Mouse (Mus musculus) hindbrain, embryonic 15.5 days (tissue): Measurements from ENCODE around the gene Meis2. TPM values are rescaled to one million over a fixed set of nuclear protein-coding genes. Genes with fewer than 3 reads are reported as not detected.

Experiments used
- ATAC-seq: fragments of 200-750 bp; cut with Nextera tagmentation; 2 replicates; pipeline ENCODE4 v1.8.0; 2017; ENCODE audit warnings: low read depth, moderate number of reproducible peaks, moderate TSS enrichment; ENCODE audit not compliant: low FRiP score
- H3K27ac ChIP-seq: fragments of 300-500 bp; sonication (generic); replicated peaks from 2 replicates; pipeline ENCODE4 v1.5.1; 2015; ENCODE audit warnings: mild to moderate bottlenecking, inconsistent platforms
- H3K27me3 ChIP-seq: fragments of 300-500 bp; sonication (generic); 2 replicates; pipeline ENCODE4 v1.6.1; 2015; ENCODE audit warnings: control low read depth, inconsistent platforms
- H3K36me3 ChIP-seq: fragments of 300-500 bp; sonication (generic); 2 replicates; pipeline ENCODE4 v1.6.1; 2015; ENCODE audit warnings: control low read depth, inconsistent platforms
- H3K4me1 ChIP-seq: fragments of 300-500 bp; sonication (generic); replicated peaks from 2 replicates; pipeline ENCODE4 v1.6.1; 2015; ENCODE audit warnings: control low read depth, inconsistent platforms
- H3K4me2 ChIP-seq: fragments of 300-500 bp; sonication (generic); 2 replicates; pipeline ENCODE4 v1.6.1; 2015; ENCODE audit warnings: moderate library complexity, mild to moderate bottlenecking, inconsistent platforms
- H3K4me3 ChIP-seq: fragments of 300-500 bp; sonication (generic); 2 replicates; pipeline ENCODE4 v1.5.1; 2015; ENCODE audit warnings: mild to moderate bottlenecking, inconsistent platforms
- H3K9ac ChIP-seq: fragments of 300-500 bp; sonication (generic); 2 replicates; pipeline ENCODE4 v1.6.1; 2015; ENCODE audit warnings: inconsistent platforms
- H3K9me3 ChIP-seq: fragments of 300-500 bp; sonication (generic); 2 replicates; pipeline ENCODE4 v1.6.1; 2016; ENCODE audit warnings: control low read depth, inconsistent platforms
- WGBS: fragments of 180-500 bp; shearing (Covaris S2); methylation state at CpG from one replicate; pipeline ENCODE4 v1.1.7; 2015; 5-methylcytosine and 5-hydroxymethylcytosine counted together
- polyA plus RNA-seq: library from polyadenylated mRNA; unstranded; fragments of >200 nt; fragmentation: Nextera tagmentation; extraction: Ambion mirVana; gene quantifications from 2 replicates; pipeline ENCODE4 v1.2.1, GENCODE M21; 2015

Meis2 gene
- polyA plus RNA-seq, 1 experiment from 2014 or later, result 139 TPM

DNA sequence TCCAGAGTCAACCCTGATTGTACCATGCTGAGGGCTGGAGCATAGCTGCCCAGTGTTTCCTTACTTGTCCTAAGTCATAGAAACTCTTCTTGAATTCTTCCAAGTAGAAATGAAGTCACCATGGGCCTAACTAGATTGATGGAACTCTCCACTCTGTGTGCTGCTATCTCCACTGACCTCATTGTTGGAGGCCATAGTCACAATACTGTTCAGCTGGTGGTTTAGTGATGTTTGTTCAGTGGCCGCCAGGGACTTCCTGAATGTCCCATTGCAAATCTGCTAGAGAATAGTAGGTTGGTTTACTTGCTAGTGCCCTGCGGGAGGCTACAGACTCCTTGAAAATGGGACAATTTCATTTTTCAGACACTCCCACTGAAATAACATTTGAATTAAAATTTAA, 108.9 kb downstream of the Meis2 start:
- Histone ChIP-seq H3K27ac (no peak overlapping the region), H3K9ac (no peak overlapping the region), H3K36me3 (no peaks in the 10 kb centered on the region), H3K4me1 (0 out of 2 replicates have a peak, but pooled peaks cover 4% of the 10 kb centered on the region), H3K4me3 (no peak overlapping the region), H3K4me2 (no peak overlapping the region), H3K9me3 (no peaks in the 10 kb centered on the region), H3K27me3 (no peaks in the 10 kb centered on the region)
- no peak for ATAC-seq
- 72% methylated on average over 2 of the region's 2 CpGs for WGBS

DNA sequence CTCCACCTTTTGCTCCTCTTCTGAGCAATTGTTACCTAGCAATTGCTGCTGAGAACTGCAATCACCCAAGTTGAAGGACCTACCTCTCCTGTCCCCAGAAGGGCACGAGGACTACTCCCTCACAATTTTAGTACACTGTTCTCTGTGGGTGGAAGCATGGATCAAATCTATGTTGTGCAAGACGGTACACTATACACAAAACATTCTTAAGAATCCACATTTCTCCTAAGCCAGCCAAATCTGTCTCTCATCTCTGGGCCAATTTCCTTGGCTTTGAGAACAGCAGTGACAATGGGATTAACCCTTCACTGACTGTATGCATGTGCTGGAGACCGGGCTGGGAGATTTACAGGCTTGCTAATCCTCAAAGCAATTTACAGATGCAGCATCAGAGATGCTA, 115.0 kb downstream of the Meis2 start:
- WGBS, result 65% methylated on average over 3 of the region's 3 CpGs
- Histone ChIP-seq H3K27ac (no peak overlapping the region), H3K4me1 (no peaks in the 10 kb centered on the region), H3K36me3 (no peaks in the 10 kb centered on the region), H3K4me3 (no peak overlapping the region), H3K27me3 (no peaks in the 10 kb centered on the region), H3K9me3 (no peaks in the 10 kb centered on the region), H3K4me2 (no peak overlapping the region), H3K9ac (no peak overlapping the region)
- no peak for ATAC-seq

DNA sequence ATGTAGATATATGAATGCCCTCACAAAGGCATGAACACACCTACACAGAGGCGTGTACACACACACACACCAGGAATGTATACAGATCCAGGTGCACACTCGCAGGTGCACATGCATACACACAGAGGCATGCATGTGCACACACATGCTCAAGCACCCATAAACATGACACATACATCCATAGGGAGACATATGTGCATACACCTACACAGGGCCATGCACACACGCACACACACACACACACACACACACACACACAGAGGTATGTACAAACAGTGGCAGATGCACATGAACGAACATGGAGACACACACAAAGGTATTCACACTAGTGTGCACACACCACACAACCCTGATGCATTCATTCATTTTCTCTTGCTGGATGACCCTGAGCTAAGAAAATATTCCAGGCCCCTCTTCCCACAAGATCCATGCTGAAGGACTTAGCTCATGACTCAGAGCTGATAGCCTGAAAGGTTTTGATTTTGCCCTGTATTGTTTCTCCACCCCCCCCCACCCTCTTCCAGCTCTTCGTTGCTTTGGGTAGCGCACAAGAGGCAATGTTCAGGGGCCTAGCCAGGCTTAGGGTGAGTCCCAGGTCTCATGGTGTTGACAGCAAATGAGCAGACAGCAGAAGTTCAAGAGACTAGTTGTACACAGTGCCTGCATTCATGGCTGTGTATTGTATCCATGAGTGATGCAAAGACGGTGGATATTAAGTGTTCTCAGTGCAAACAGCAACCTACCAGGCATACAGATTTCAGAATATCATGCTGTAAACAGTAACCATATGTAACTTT, 116.8 kb downstream of the Meis2 start:
- H3K9me3 ChIP-seq, result no peaks in the 10 kb centered on the region
- H3K4me2 ChIP-seq, result no peak overlapping the region
- H3K27me3 ChIP-seq, result no peaks in the 10 kb centered on the region
- WGBS, result 82% methylated on average over 7 of the region's 7 CpGs
- no peaks in the 10 kb centered on the region for H3K4me1 ChIP-seq
- H3K9ac ChIP-seq, result no peak overlapping the region
- H3K27ac ChIP-seq, result peak overlapping the region; percentile 39; the same call in 1 of the 2 replicates
- peak; percentile 27; the same call in 1 of the 2 replicates for ATAC-seq
- no peak overlapping the region for H3K4me3 ChIP-seq
- H3K36me3 ChIP-seq, result no peaks in the 10 kb centered on the region

DNA sequence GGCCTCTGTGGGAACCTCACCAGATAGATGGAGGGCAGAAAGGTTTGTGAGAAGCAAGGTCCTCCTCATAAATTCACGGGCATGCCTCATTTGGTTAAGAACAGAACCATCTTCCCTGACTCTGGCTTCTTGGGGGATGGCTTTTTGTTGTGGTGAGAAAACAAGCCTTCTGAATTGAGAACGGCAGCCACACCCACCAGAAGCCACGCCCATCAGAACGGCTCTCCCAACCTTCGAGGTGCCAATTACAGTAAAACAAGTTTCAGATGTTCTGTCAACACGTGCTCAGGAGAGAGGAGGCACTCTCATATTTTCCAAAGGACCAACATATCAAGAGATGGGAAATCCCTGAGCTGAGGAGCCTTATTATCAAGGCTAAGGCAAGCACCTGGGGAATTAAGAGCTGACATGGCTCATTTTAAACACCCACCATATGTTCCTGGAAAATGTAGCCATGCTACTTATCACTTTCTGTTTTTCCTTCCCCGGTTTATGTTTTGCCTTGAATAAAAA, 117.9 kb downstream of the Meis2 start:
- no peaks in the 10 kb centered on the region for H3K4me1 ChIP-seq
- no peaks in the 10 kb centered on the region for H3K27me3 ChIP-seq
- no peak overlapping the region for H3K4me2 ChIP-seq
- H3K27ac ChIP-seq, result 0 out of 2 replicates have a peak overlapping the region, but pooled peaks have one; percentile 39
- H3K4me3 ChIP-seq, result no peak overlapping the region
- H3K36me3 ChIP-seq, result no peaks in the 10 kb centered on the region
- ATAC-seq, result no peak
- H3K9ac ChIP-seq, result no peak overlapping the region
- WGBS, result 45% methylated on average over 7 of the region's 7 CpGs
- no peaks in the 10 kb centered on the region for H3K9me3 ChIP-seq

GRCm38 (mm10) chr2:115943044-115943443, 122.6 kb downstream of the Meis2 start:
- no peak for ATAC-seq
- no peak overlapping the region for H3K4me2 ChIP-seq
- H3K9ac ChIP-seq, result no peak overlapping the region
- no peaks in the 10 kb centered on the region for H3K36me3 ChIP-seq
- H3K27me3 ChIP-seq, result no peaks in the 10 kb centered on the region
- H3K4me3 ChIP-seq, result no peak overlapping the region
- no peaks in the 10 kb centered on the region for H3K9me3 ChIP-seq
- WGBS, result 67% methylated on average over 8 of the region's 8 CpGs
- no peak overlapping the region for H3K27ac ChIP-seq
- peaks cover 6% of the 10 kb centered on the region for H3K4me1 ChIP-seq

DNA sequence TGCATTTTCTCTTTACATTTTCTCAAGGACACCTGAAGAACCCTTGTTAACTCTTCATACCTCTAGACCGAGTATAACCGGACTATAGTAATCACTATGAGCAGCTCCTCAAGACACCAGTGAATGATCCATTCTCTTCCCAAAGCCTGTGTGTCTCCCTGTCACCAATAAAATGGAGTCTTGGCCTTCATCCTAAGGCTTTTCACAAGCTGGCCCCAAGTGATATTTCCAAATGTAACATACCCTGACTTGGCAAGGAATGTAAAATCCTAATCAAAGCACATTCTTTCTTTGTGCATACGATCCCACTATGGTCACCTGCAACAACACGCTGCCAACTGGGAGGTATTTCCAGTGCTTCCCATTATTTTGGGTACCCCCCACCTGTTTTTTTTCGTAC, 125.8 kb downstream of the Meis2 start:
- no peak overlapping the region for H3K4me3 ChIP-seq
- H3K4me2 ChIP-seq, result no peak overlapping the region
- H3K4me1 ChIP-seq, result peaks cover 10% of the 10 kb centered on the region
- H3K27me3 ChIP-seq, result no peaks in the 10 kb centered on the region
- no peak for ATAC-seq
- WGBS, result 78% methylated on average over 5 of the region's 5 CpGs
- no peak overlapping the region for H3K9ac ChIP-seq
- H3K27ac ChIP-seq, result no peak overlapping the region
- no peaks in the 10 kb centered on the region for H3K9me3 ChIP-seq
- no peaks in the 10 kb centered on the region for H3K36me3 ChIP-seq

GRCm38 (mm10) chr2:115938926-115939563, 126.6 kb downstream of the Meis2 start:
- no peak overlapping the region for H3K4me3 ChIP-seq
- H3K4me2 ChIP-seq, result no peak overlapping the region
- no peak overlapping the region for H3K9ac ChIP-seq
- H3K27me3 ChIP-seq, result no peaks in the 10 kb centered on the region
- H3K9me3 ChIP-seq, result no peaks in the 10 kb centered on the region
- peak; percentile 81 for ATAC-seq
- H3K27ac ChIP-seq, result peak overlapping the region; percentile 52; the same call in 1 of the 2 replicates
- no peaks in the 10 kb centered on the region for H3K36me3 ChIP-seq
- peaks cover 10% of the 10 kb centered on the region for H3K4me1 ChIP-seq
- WGBS, result 60% methylated on average over 8 of the region's 8 CpGs

DNA sequence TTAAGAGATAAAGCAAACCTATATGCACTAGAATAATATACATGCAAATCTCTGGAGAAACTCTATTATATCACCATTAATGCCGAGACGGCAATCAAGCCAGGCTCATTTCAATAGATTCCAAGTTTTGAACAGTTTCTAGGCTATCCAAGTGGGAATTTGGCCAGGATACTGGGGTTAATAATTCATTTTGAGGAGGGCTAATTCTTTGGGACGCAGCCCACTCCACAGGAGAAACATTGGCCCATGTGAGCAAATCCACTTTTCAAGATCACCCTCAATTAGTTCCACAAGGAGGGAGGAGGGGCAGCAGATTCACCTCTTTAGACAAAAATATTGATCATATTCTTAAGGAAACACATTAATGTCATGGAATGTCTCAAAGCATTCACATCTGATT, 127.3 kb downstream of the Meis2 start:
- Histone ChIP-seq H3K36me3 (no peaks in the 10 kb centered on the region), H3K9me3 (no peaks in the 10 kb centered on the region), H3K4me2 (no peak overlapping the region), H3K9ac (no peak overlapping the region), H3K4me3 (no peak overlapping the region), H3K27me3 (no peaks in the 10 kb centered on the region), H3K4me1 (peaks cover 10% of the 10 kb centered on the region), H3K27ac (no peak overlapping the region)
- WGBS, result 42% methylated on average over 3 of the region's 3 CpGs
- ATAC-seq, result no peak

GRCm38 (mm10) chr2:115937896-115938295, 127.7 kb downstream of the Meis2 start:
- H3K27ac ChIP-seq, result no peak overlapping the region
- no peaks in the 10 kb centered on the region for H3K36me3 ChIP-seq
- no peak overlapping the region for H3K4me3 ChIP-seq
- WGBS, result 49% methylated on average over 1 of the region's 1 CpGs
- H3K9ac ChIP-seq, result no peak overlapping the region
- H3K4me2 ChIP-seq, result no peak overlapping the region
- H3K4me1 ChIP-seq, result peaks cover 10% of the 10 kb centered on the region
- no peaks in the 10 kb centered on the region for H3K27me3 ChIP-seq
- ATAC-seq, result no peak
- H3K9me3 ChIP-seq, result no peaks in the 10 kb centered on the region

- no peak overlapping the region for H3K27ac ChIP-seq
- H3K9ac ChIP-seq, result no peak overlapping the region
- 92% methylated on average over 9 of the region's 9 CpGs for WGBS
- H3K9me3 ChIP-seq, result no peaks in the 10 kb centered on the region
- ATAC-seq, result no peak
- H3K36me3 ChIP-seq, result no peaks in the 10 kb centered on the region
- H3K4me3 ChIP-seq, result no peak overlapping the region
- no peak overlapping the region for H3K4me2 ChIP-seq
- peaks cover 10% of the 10 kb centered on the region for H3K4me1 ChIP-seq
- no peaks in the 10 kb centered on the region for H3K27me3 ChIP-seq
Observed at GRCm38 (mm10) chr2:115936786-115937185, 128.9 kb downstream of the Meis2 start.

DNA sequence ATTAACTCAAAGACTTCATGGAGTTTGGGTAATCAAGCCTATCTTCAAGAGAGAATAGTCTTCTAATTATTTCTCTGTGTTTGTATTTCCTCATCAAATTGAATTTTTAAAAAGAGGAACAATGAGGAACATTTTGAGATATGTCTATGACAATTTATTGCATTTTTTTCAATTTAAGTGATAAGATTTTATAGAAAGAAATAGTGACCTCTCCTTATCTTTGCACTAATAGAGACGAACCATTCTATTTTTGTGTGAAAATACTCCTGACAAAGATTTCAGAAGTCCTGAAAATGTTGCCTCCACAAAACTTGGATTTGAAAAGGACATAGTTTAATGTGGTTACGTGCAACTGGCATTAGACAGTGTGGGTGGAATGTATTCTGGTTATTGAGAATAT, 131.3 kb downstream of the Meis2 start:
- H3K27ac ChIP-seq, result no peak overlapping the region
- H3K9me3 ChIP-seq, result no peaks in the 10 kb centered on the region
- WGBS, result 89% methylated on average over 2 of the region's 2 CpGs
- H3K4me2 ChIP-seq, result no peak overlapping the region
- ATAC-seq, result no peak
- no peak overlapping the region for H3K9ac ChIP-seq
- peaks cover 8% of the 10 kb centered on the region for H3K4me1 ChIP-seq
- H3K4me3 ChIP-seq, result no peak overlapping the region
- no peaks in the 10 kb centered on the region for H3K27me3 ChIP-seq
- no peaks in the 10 kb centered on the region for H3K36me3 ChIP-seq

DNA sequence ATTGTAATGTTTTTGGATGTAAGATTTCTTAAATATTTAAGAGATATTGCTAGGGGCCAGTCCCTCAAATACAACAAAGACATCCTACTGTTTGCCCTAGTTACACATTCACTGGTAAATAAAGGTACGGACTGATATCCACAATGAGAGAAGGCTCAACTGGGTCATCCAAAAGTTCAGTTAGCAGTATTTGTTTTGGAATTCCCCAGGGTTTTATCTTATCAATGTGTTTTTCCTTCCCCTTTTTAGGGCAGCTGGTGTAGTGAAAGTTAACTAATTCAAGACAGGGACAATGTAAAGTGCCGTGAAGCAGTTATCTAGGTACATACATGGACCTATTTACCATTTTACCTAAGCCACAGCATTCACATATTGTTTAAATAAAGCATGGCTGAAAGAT, 132.4 kb downstream of the Meis2 start:
- peaks cover 4% of the 10 kb centered on the region; the same call in 1 of the 2 replicates for H3K4me1 ChIP-seq
- 58% methylated on average over 2 of the region's 2 CpGs for WGBS
- no peaks in the 10 kb centered on the region for H3K27me3 ChIP-seq
- no peak overlapping the region for H3K27ac ChIP-seq
- H3K9ac ChIP-seq, result no peak overlapping the region
- no peaks in the 10 kb centered on the region for H3K9me3 ChIP-seq
- no peaks in the 10 kb centered on the region for H3K36me3 ChIP-seq
- no peak for ATAC-seq
- H3K4me3 ChIP-seq, result no peak overlapping the region
- H3K4me2 ChIP-seq, result no peak overlapping the region
